Mouse (Mus musculus) heart, embryonic 14.5 days (tissue): ENCODE measurements around the gene Kcnk13. TPM values are rescaled to one million over a fixed set of nuclear protein-coding genes. Genes with fewer than 3 reads are reported as not detected.
"Not testable (repeated sequence)": the region's sequence is repeated elsewhere in the genome, so short reads cannot be mapped to it uniquely, and the experiment has no call there.

Source experiments
- ATAC-seq: fragments of 200-750 bp; cut with Nextera tagmentation; 2 replicates; pipeline ENCODE4 v1.8.0; 2017; ENCODE audit warnings: low read depth, moderate TSS enrichment; ENCODE audit not compliant: insufficient number of reproducible peaks, insufficient read depth, low FRiP score
- H3K27ac ChIP-seq, 2 experiments: fragments of 200-500 bp in 1 of 2; fragments of 300-500 bp in 1 of 2; sonication (generic) in 1 of 2; replicated peaks in 1 of 2; 2 replicates each; pipeline ENCODE4 v1.5.1; 2012 to 2014; ENCODE audit warnings: low read depth in 2 of 2, low read length in 2 of 2, control low read depth in 1 of 2, mild to moderate bottlenecking in 1 of 2, mixed read lengths in 1 of 2; ENCODE audit not compliant: control insufficient read depth in 1 of 2, insufficient read depth in 1 of 2
- H3K27me3 ChIP-seq: fragments of 300-500 bp; sonication (generic); 2 replicates; pipeline ENCODE4 v1.6.1; 2014; ENCODE audit warnings: mild to moderate bottlenecking, low read length, control low read depth; ENCODE audit not compliant: control insufficient read depth, insufficient read depth
- H3K36me3 ChIP-seq: fragments of 300-500 bp; sonication (generic); 2 replicates; pipeline ENCODE4 v1.6.1; 2014; ENCODE audit warnings: mild to moderate bottlenecking, control low read depth, low read length, mixed read lengths; ENCODE audit not compliant: control insufficient read depth, insufficient read depth
- H3K4me1 ChIP-seq, 2 experiments: fragments of 200-500 bp in 1 of 2; fragments of 300-500 bp in 1 of 2; sonication (generic) in 1 of 2; 2 replicates each; pipeline ENCODE4 v1.6.1; 2012 to 2014; ENCODE audit warnings: low read length in 2 of 2, control low read depth in 1 of 2, mixed read lengths in 1 of 2; ENCODE audit not compliant: control insufficient read depth in 2 of 2, insufficient read depth in 2 of 2
- H3K4me2 ChIP-seq: fragments of 300-500 bp; sonication (generic); 2 replicates; pipeline ENCODE4 v1.6.1; 2014; ENCODE audit warnings: mild to moderate bottlenecking, low read length
- H3K4me3 ChIP-seq, 2 experiments: fragments of 200-500 bp in 1 of 2; fragments of 300-500 bp in 1 of 2; sonication (generic) in 1 of 2; 2 replicates each; pipeline ENCODE4 v1.5.1; 2012 to 2014; ENCODE audit warnings: low read length in 2 of 2, mild to moderate bottlenecking in 2 of 2, control low read depth in 1 of 2, low read depth in 1 of 2, moderate library complexity in 1 of 2; ENCODE audit not compliant: control insufficient read depth in 1 of 2, insufficient read depth in 1 of 2
- H3K9ac ChIP-seq: fragments of 300-500 bp; sonication (generic); 2 replicates; pipeline ENCODE4 v1.6.1; 2014; ENCODE audit warnings: mild to moderate bottlenecking, low read length
- H3K9me3 ChIP-seq: fragments of 300-500 bp; sonication (generic); 2 replicates; pipeline ENCODE4 v1.6.1; 2016; ENCODE audit warnings: low read length, control low read depth; ENCODE audit not compliant: control insufficient read depth
- WGBS: fragments of 180-500 bp; shearing (Covaris S2); extraction: QIAGEN DNeasy Blood & Tissue Kit; methylation state at CpG from one replicate; pipeline ENCODE4 v1.1.7; 2014; 5-methylcytosine and 5-hydroxymethylcytosine counted together
- polyA plus RNA-seq: library from polyadenylated mRNA; unstranded; fragments of >200 nt; fragmentation: Nextera tagmentation; extraction: Ambion mirVana; gene quantifications from 2 replicates; pipeline ENCODE4 v1.2.1, GENCODE M21; 2014

The Kcnk13 gene
- polyA plus RNA-seq, 1 experiment from 2014 or later, result 0.08 TPM

DNA sequence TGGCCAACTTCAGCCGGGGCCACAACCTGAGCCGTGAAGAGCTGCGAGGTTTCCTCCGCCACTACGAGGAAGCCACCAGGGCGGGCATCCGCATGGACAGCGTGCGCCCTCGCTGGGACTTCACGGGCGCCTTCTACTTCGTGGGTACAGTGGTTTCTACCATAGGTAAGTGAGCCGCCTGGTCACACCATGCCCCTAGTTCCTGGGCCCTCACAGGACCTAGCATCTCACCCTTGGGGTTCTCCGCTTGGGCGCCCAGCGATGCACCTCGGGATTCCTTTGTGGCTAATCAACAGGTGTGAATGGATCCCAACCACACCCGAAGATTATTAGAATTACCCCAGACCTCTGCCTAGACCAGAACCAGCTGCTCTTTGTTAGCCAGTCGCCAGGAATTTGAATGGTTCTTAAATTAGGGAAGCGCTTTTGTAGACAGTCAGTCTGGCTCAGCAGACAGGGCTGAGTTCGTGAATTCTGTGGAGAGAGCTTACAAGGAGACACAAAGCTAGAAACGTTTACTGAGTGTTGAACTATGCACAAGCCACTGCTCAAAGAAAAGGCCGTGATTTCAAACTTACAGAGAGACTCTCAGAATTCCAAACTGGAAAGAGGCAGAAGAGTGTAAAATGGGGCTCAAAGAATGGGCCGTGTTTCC, 1.9 kb downstream of the Kcnk13 start:
- ATAC-seq, result no peak

GRCm38 (mm10) chr12:99966881-99967363, 2.6 kb downstream of the Kcnk13 start:
- Histone ChIP-seq H3K4me3 (peak overlapping the region in 1 of 2 experiments; percentile 56; a peak in 1 of 4 replicates), H3K4me1 (peaks cover 0 to 23% of the 10 kb centered on the region in 2 experiments; a peak in 3 of 4 replicates), H3K9ac (no peak overlapping the region), H3K36me3 (no peaks in the 10 kb centered on the region), H3K27me3 (peaks cover 75% of the 10 kb centered on the region), H3K27ac (no peak overlapping the region), H3K4me2 (no peak overlapping the region), H3K9me3 (no peaks in the 10 kb centered on the region)
- no peak for ATAC-seq
- WGBS, result 11% methylated on average over 12 of the region's 12 CpGs

More for the DNA sequence above, 1.9 kb downstream of the Kcnk13 start:
- Histone ChIP-seq H3K27me3 (peaks cover 75% of the 10 kb centered on the region), H3K27ac (no peak overlapping the region), H3K4me2 (peak overlapping the region; percentile 95), H3K4me1 (peaks cover 0 to 23% of the 10 kb centered on the region in 2 experiments; a peak in 3 of 4 replicates), H3K9me3 (no peaks in the 10 kb centered on the region), H3K36me3 (no peaks in the 10 kb centered on the region), H3K4me3 (peak overlapping the region; percentile 48 to 56), H3K9ac (peak overlapping the region; percentile 57)
- 5% methylated on average over 25 of the region's 25 CpGs for WGBS

DNA sequence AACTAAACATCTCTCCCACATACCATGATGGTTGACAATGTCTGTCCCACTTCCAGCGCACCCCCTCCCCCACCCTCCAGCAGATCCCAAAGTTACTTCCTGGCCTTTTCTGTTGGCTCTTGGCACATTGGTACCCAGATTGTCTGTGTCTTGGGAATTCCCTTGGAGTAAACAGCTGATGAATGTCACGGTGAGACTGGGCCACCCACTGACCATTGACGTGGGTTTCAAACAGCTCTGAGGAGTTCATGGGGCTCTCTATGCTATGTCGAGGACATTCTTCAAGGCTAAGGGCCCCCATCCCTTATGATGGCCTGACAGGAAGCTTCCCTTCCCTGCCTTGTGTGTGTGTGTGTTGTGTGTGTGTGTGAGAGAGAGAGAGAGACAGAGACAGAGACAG, 5.6 kb downstream of the Kcnk13 start:
- H3K27ac ChIP-seq, result no peak overlapping the region
- H3K27me3 ChIP-seq, result peaks cover 56% of the 10 kb centered on the region
- H3K4me3 ChIP-seq, result no peak overlapping the region
- WGBS, result 68% methylated on average over 4 of the region's 4 CpGs
- H3K9ac ChIP-seq, result no peak overlapping the region
- no peak overlapping the region for H3K4me2 ChIP-seq
- peaks cover 0 to 17% of the 10 kb centered on the region in 2 experiments; a peak in 3 of 4 replicates for H3K4me1 ChIP-seq
- ATAC-seq, result no peak
- no peaks in the 10 kb centered on the region for H3K36me3 ChIP-seq
- H3K9me3 ChIP-seq, result 0 out of 2 replicates have a peak, but pooled peaks cover 4% of the 10 kb centered on the region

DNA sequence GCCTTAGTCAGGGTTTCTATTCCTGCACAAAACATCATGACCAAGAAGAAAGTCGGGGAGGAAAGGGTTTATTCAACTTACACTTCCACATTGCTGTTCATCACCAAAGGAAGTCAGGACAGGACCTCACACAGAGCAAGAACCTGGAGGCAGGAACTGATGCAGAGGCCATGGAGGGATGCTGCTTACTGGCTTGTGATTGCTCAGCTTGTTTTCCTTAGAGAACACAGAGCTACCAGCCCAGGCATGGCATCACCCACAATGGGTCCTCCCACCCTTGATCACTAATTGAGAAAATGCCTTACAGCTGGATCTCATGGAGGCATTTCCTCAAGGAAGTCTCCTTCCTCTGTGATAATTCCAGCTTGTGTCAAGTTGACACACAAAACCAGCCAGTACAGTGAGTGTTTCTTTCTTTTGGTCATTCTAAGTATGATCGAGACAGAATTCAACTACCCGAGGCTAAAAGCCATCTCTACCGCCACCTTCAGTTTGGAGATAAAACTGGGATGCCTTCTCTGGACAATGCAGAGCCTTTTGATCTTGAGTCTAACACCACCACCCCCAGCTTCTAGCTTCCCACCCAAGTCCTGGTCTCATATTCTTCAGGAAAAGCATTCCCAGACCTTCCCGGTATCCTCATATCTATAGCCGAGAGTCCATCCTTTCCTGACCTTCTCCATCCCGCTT, 7.1 kb downstream of the Kcnk13 start:
- 67% methylated on average over 7 of the region's 7 CpGs for WGBS
- not testable (repeated sequence) for ATAC-seq

GRCm38 (mm10) chr12:99972825-99973224, 8.5 kb downstream of the Kcnk13 start:
- no peaks in the 10 kb centered on the region for H3K36me3 ChIP-seq
- H3K4me3 ChIP-seq, result no peak overlapping the region
- WGBS, result 56% methylated on average over 7 of the region's 7 CpGs
- no peak overlapping the region for H3K4me2 ChIP-seq
- ATAC-seq, result no peak
- H3K9ac ChIP-seq, result no peak overlapping the region
- 0 out of 2 replicates have a peak, but pooled peaks cover 4% of the 10 kb centered on the region for H3K9me3 ChIP-seq
- H3K27ac ChIP-seq, result no peak overlapping the region
- peaks cover 27% of the 10 kb centered on the region for H3K27me3 ChIP-seq
- H3K4me1 ChIP-seq, result no peaks in the 10 kb centered on the region

More for the DNA sequence above, 7.1 kb downstream of the Kcnk13 start:
- not testable (repeated sequence) for H3K9me3 ChIP-seq, H3K4me1 ChIP-seq, H3K27ac ChIP-seq, H3K36me3 ChIP-seq, H3K4me2 ChIP-seq, H3K4me3 ChIP-seq, H3K9ac ChIP-seq
- peaks cover 42% of the 10 kb centered on the region for H3K27me3 ChIP-seq

DNA sequence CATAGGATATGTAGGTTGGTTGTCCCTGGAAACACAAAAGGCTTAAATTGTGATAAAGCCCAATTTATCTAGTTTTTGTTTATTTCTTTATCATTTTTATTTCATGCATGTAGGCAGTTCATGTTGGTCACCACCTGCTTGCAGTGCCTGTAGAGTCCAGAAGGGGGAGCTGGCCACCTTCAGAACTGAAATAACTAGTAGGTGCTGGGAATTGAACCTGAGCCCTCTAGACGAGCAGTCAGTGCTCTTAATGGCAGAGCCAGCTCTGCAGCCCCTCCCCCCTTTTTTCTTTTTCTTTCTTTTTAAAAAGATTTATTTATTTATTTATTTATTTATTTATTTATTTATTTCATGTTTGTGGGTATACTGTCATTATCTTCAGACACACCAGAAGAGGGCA, 9.4 kb downstream of the Kcnk13 start:
- H3K4me1 ChIP-seq, result no peaks in the 10 kb centered on the region
- H3K4me2 ChIP-seq, result no peak overlapping the region
- whole genome bisulfite sequencing, result 71% methylated on average over 1 of the region's 1 CpGs
- H3K4me3 ChIP-seq, result no peak overlapping the region
- peaks cover 19% of the 10 kb centered on the region for H3K27me3 ChIP-seq
- H3K9me3 ChIP-seq, result 0 out of 2 replicates have a peak, but pooled peaks cover 4% of the 10 kb centered on the region
- H3K27ac ChIP-seq, result no peak overlapping the region
- no peak for ATAC-seq
- no peak overlapping the region for H3K9ac ChIP-seq
- H3K36me3 ChIP-seq, result no peaks in the 10 kb centered on the region

DNA sequence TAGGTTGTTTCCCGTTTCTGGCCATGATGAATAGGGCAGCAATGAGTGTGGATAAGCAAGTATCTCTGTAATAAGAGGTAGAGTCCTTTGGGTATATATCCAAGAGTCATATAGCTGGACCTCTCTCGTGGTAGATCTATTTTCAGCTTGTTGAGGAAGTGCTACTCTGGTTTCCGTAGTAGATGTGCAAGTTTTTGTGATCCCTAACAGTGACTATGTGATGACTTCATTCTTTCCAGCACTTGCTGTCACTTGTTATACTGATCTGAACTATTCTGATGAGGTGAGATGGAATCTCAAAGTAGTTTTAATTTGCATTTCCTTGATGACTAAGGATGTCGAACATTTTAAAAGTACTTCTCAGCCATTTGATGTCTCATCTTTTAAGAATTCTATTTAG, 15.2 kb downstream of the Kcnk13 start:
- WGBS, result 62% methylated on average over 4 of the region's 4 CpGs
- Histone ChIP-seq H3K27me3 (no peaks in the 10 kb centered on the region), H3K27ac (no peak overlapping the region), H3K9ac (no peak overlapping the region), H3K4me1 (no peaks in the 10 kb centered on the region), H3K4me3 (no peak overlapping the region), H3K4me2 (no peak overlapping the region), H3K36me3 (no peaks in the 10 kb centered on the region), H3K9me3 (no peaks in the 10 kb centered on the region)
- ATAC-seq, result no peak
